ENCODE assay signal across 12 mouse cellular contexts in genomic region chr7:24365258-24366014, GRCm38 (mm10). TPM values are rescaled to one million over a fixed set of nuclear protein-coding genes. Genes with fewer than 3 reads are reported as not detected.
DNase-seq lines count a peak whose midpoint lies in the region; ATAC-seq and TF ChIP-seq lines count a peak whose summit lies in the region.
"Had no signal": no experiment of that assay in that cellular context is flagged by ENCODE, and none has a peak within 500 bp of the region (broad histone marks: within the 10 kb centered on the region; RNA-seq: fewer than 3 reads in every experiment).

No protein-coding gene starts in this region.

- no peaks in the 10 kb centered on the region for H3K36me3 ChIP-seq in heart, embryonic 13.5 days
- H3K36me3 ChIP-seq in hindbrain, embryonic 15.5 days: no peaks in the 10 kb centered on the region
- H3K36me3 ChIP-seq in midbrain, embryonic 12.5 days: no peaks in the 10 kb centered on the region
- no peaks in the 10 kb centered on the region for H3K36me3 ChIP-seq in thymus, adult 2 months (ENCODE audit: control insufficient read depth, insufficient read depth, low read length)
- H3K36me3 ChIP-seq: embryonic facial prominence, embryonic 15.5 days had no signal

- intact Hi-C loops in heart, postnatal 10 days (cut with DNase I): loop anchor here (1.0 kb wide), 1 partner anchor 42 kb away; no protein-coding TSS in a partner anchor

- peaks cover 21% of the 10 kb centered on the region; the same call in 1 of the 2 replicates for H3K27me3 ChIP-seq in heart, embryonic 13.5 days (replicated peaks)
- no peaks in the 10 kb centered on the region for H3K27me3 ChIP-seq in hindbrain, embryonic 15.5 days
- H3K27me3 ChIP-seq in midbrain, embryonic 12.5 days: peaks cover 16% of the 10 kb centered on the region
- no peaks in the 10 kb centered on the region for H3K27me3 ChIP-seq in thymus, adult 2 months (ENCODE audit: control insufficient read depth, insufficient read depth, low read length)
- H3K27me3 ChIP-seq: embryonic facial prominence, embryonic 15.5 days had no signal

- H3K4me3 ChIP-seq in heart, embryonic 13.5 days: no peak overlapping the region
- no peak overlapping the region for H3K4me3 ChIP-seq in hindbrain, embryonic 15.5 days
- no peak overlapping the region for H3K4me3 ChIP-seq in midbrain, embryonic 12.5 days
- no peak overlapping the region for H3K4me3 ChIP-seq in thymus, adult 2 months (ENCODE audit: control insufficient read depth, insufficient read depth, low read length)
- H3K4me3 ChIP-seq: embryonic facial prominence, embryonic 15.5 days had no signal

- no peaks in the 10 kb centered on the region for H3K9me3 ChIP-seq in heart, embryonic 13.5 days
- no peaks in the 10 kb centered on the region for H3K9me3 ChIP-seq in hindbrain, embryonic 15.5 days
- no peaks in the 10 kb centered on the region for H3K9me3 ChIP-seq in midbrain, embryonic 12.5 days
- H3K9me3 ChIP-seq: embryonic facial prominence, embryonic 15.5 days had no signal

- H3K9ac ChIP-seq in heart, embryonic 13.5 days: 0 out of 2 replicates have a peak overlapping the region, but pooled peaks have one; percentile 30
- no peak overlapping the region for H3K9ac ChIP-seq in hindbrain, embryonic 15.5 days
- H3K9ac ChIP-seq in midbrain, embryonic 12.5 days (replicated peaks): no peak overlapping the region
- H3K9ac ChIP-seq: embryonic facial prominence, embryonic 15.5 days had no signal

- H3K27ac ChIP-seq in heart, embryonic 13.5 days (replicated peaks): no peak overlapping the region
- no peak overlapping the region for H3K27ac ChIP-seq in hindbrain, embryonic 15.5 days (replicated peaks)
- no peak overlapping the region for H3K27ac ChIP-seq in midbrain, embryonic 12.5 days (replicated peaks)
- no peak overlapping the region for H3K27ac ChIP-seq in thymus, adult 2 months (ENCODE audit: control insufficient read depth, insufficient read depth, low read length)
- H3K27ac ChIP-seq: embryonic facial prominence, embryonic 15.5 days had no signal

- DNase-seq in heart, postnatal 10 days: no peak
- peak; percentile 88 for DNase-seq in NIH3T3 (ENCODE audit: low read depth)
- DNase-seq in testis, postnatal 14 days (ENCODE audit: low spot score): no peak
- no peak for DNase-seq in thymus, adult 2 months
- no peak for DNase-seq in gastrocnemius, postnatal 4 days (ENCODE audit: low spot score in 2 of 2)

- TF ChIP-seq POLR2A in thymus, adult 2 months (IDR thresholded peaks at IDR 0.05; ENCODE audit: control insufficient read depth, extremely low read depth, insufficient read depth, low read length, poor library complexity): no peak

- TF ChIP-seq CTCF in thymus, adult 2 months (IDR thresholded peaks at IDR 0.05; ENCODE audit: borderline replicate concordance, control insufficient read depth, extremely low read depth, insufficient read depth, low read length, poor library complexity): no peak

- no peak for ATAC-seq in heart, embryonic 13.5 days (ENCODE audit: extremely low read depth, insufficient number of reproducible peaks, low FRiP score, low TSS enrichment)
- ATAC-seq in hindbrain, embryonic 15.5 days (ENCODE audit: low FRiP score, low read depth): peak; percentile 33; the same call in 1 of the 2 replicates
- ATAC-seq in midbrain, embryonic 12.5 days (ENCODE audit: low FRiP score, low read depth): peak; percentile 55; the same call in 1 of the 2 replicates

- H3K4me2 ChIP-seq in heart, embryonic 13.5 days: no peak overlapping the region
- no peak overlapping the region for H3K4me2 ChIP-seq in hindbrain, embryonic 15.5 days
- H3K4me2 ChIP-seq in midbrain, embryonic 12.5 days (replicated peaks): no peak overlapping the region
- H3K4me2 ChIP-seq: embryonic facial prominence, embryonic 15.5 days had no signal

- H3K4me1 ChIP-seq in heart, embryonic 13.5 days: peaks cover 6% of the 10 kb centered on the region; the same call in 1 of the 2 replicates
- H3K4me1 ChIP-seq in hindbrain, embryonic 15.5 days (replicated peaks): no peaks in the 10 kb centered on the region; the same call in 1 of the 2 replicates
- H3K4me1 ChIP-seq in midbrain, embryonic 12.5 days: no peaks in the 10 kb centered on the region
- peaks cover 34% of the 10 kb centered on the region for H3K4me1 ChIP-seq in thymus, adult 2 months (replicated peaks; ENCODE audit: control insufficient read depth, insufficient read depth, low read length)

- WGBS in heart, embryonic 13.5 days: 63% methylated on average over 5 of the region's 5 CpGs
- WGBS in hindbrain, embryonic 15.5 days: 84% methylated on average over 5 of the region's 5 CpGs
- WGBS in midbrain, embryonic 12.5 days: 81% methylated on average over 5 of the region's 5 CpGs
- WGBS in thymus, adult 2 months: 76% methylated on average over 5 of the region's 5 CpGs

RNA-seq across cellular contexts. Expression of gene Kcnn4, which starts 4.6 kb away (rescaled TPM):
- polyA plus RNA-seq in heart, embryonic 13.5 days (2015; fragmentation: Nextera tagmentation; extraction: Ambion mirVana): 2.9 and 5.3 TPM in 2 replicates
- 1 to 10 TPM; 1.2 to 2.2 TPM for total RNA-seq in heart, postnatal 10 days (2021)
- 2.3 and 2.9 TPM in 2 replicates for polyA plus RNA-seq in hindbrain, embryonic 15.5 days (2015; fragmentation: Nextera tagmentation; extraction: Ambion mirVana)
- polyA plus RNA-seq in midbrain, embryonic 12.5 days (2016; fragmentation: Nextera tagmentation; extraction: Ambion mirVana): 1.1 and 1.8 TPM in 2 replicates
- 402 and 429 TPM in 2 replicates for polyA plus RNA-seq in thymus, adult 2 months (2012; rRNA removed)
- under 1 TPM; 0.61 to 0.93 TPM for total RNA-seq in gastrocnemius, postnatal 4 days (2021)

RNA-seq across cellular contexts. Expression of gene Lypd5, which starts 16.4 kb away (rescaled TPM):
- not detected in 2 replicates for polyA plus RNA-seq in heart, embryonic 13.5 days (2015; fragmentation: Nextera tagmentation; extraction: Ambion mirVana)
- not detected for total RNA-seq in heart, postnatal 10 days (2021)
- polyA plus RNA-seq in hindbrain, embryonic 15.5 days (2015; fragmentation: Nextera tagmentation; extraction: Ambion mirVana): not detected in 2 replicates
- not detected in 2 replicates for polyA plus RNA-seq in midbrain, embryonic 12.5 days (2016; fragmentation: Nextera tagmentation; extraction: Ambion mirVana)
- 0.85 and 1.00 TPM in 2 replicates for polyA plus RNA-seq in thymus, adult 2 months (2012; rRNA removed)
- total RNA-seq in gastrocnemius, postnatal 4 days (2021): not detected
- total RNA-seq: layer of hippocampus, postnatal 14 days; neutrophil, adult 5-6 weeks had no signal
- polyA plus RNA-seq: heart, embryonic 14.5 days had no signal

RNA-seq across cellular contexts. Expression of gene Tescl, which starts 31.7 kb away (rescaled TPM):
- polyA plus RNA-seq in heart, embryonic 13.5 days (2015; fragmentation: Nextera tagmentation; extraction: Ambion mirVana): not detected in 2 replicates
- under 1 TPM in 1 of 2 experiments, not detected in 1; 0.31 TPM for total RNA-seq in heart, postnatal 10 days (2021)
- 0.23 and 0.38 TPM in 2 replicates for polyA plus RNA-seq in hindbrain, embryonic 15.5 days (2015; fragmentation: Nextera tagmentation; extraction: Ambion mirVana)
- polyA plus RNA-seq in midbrain, embryonic 12.5 days (2016; fragmentation: Nextera tagmentation; extraction: Ambion mirVana): not detected in 2 replicates
- polyA plus RNA-seq in thymus, adult 2 months (2012; rRNA removed): 0.12 TPM in 1 of 2 replicates, not detected in the other
- under 1 TPM in 1 of 2 experiments, not detected in 1; 0.31 TPM for total RNA-seq in gastrocnemius, postnatal 4 days (2021)
- total RNA-seq: layer of hippocampus, postnatal 14 days; neutrophil, adult 5-6 weeks had no signal
- polyA plus RNA-seq: embryonic facial prominence, embryonic 15.5 days; heart, embryonic 14.5 days had no signal

RNA-seq across cellular contexts. Expression of gene Smg9, which starts 34.0 kb away (rescaled TPM):
- 18.1 and 19.3 TPM in 2 replicates for polyA plus RNA-seq in heart, embryonic 13.5 days (2015; fragmentation: Nextera tagmentation; extraction: Ambion mirVana)
- total RNA-seq in heart, postnatal 10 days (2021): 10 to 100 TPM; 12.8 to 14.9 TPM
- polyA plus RNA-seq in hindbrain, embryonic 15.5 days (2015; fragmentation: Nextera tagmentation; extraction: Ambion mirVana): 32.8 and 42.5 TPM in 2 replicates
- 30.9 and 32.4 TPM in 2 replicates for polyA plus RNA-seq in midbrain, embryonic 12.5 days (2016; fragmentation: Nextera tagmentation; extraction: Ambion mirVana)
- 166 and 168 TPM in 2 replicates for polyA plus RNA-seq in thymus, adult 2 months (2012; rRNA removed)
- total RNA-seq in gastrocnemius, postnatal 4 days (2021): 10 to 100 TPM; 18.1 to 21.1 TPM

RNA-seq across cellular contexts. Expression of gene Zfp94, which starts 49.0 kb away (rescaled TPM):
- 4.5 and 4.6 TPM in 2 replicates for polyA plus RNA-seq in heart, embryonic 13.5 days (2015; fragmentation: Nextera tagmentation; extraction: Ambion mirVana)
- 1 to 10 TPM; 2.2 to 2.5 TPM for total RNA-seq in heart, postnatal 10 days (2021)
- 19.5 and 20.3 TPM in 2 replicates for polyA plus RNA-seq in hindbrain, embryonic 15.5 days (2015; fragmentation: Nextera tagmentation; extraction: Ambion mirVana)
- 16.6 and 18.1 TPM in 2 replicates for polyA plus RNA-seq in midbrain, embryonic 12.5 days (2016; fragmentation: Nextera tagmentation; extraction: Ambion mirVana)
- 6.2 and 6.8 TPM in 2 replicates for polyA plus RNA-seq in thymus, adult 2 months (2012; rRNA removed)
- 1 to 10 TPM; 4.0 to 4.2 TPM for total RNA-seq in gastrocnemius, postnatal 4 days (2021)

Comparison
In these comparisons a context has a peak if more than half of its experiments do, and no peak if none do; other contexts are left out.
1. RNA of gene Kcnn4, which starts 4.6 kb away (polyA plus RNA-seq): 402 to 429 TPM in thymus, adult 2 months; 2.3 to 2.9 TPM in hindbrain, embryonic 15.5 days, 2.9 to 5.3 TPM in heart, embryonic 13.5 days and 1.1 to 1.8 TPM in midbrain, embryonic 12.5 days; every median in the first group is over 10 times any median in the second.